Mouse (Mus musculus) telencephalon, adult 2 months (tissue): Measurements from ENCODE around the gene Syt3.

Experiments
- DNase-seq: peaks from one replicate; pipeline ENCODE4 v3.0.0-alpha.2; 2011; ENCODE audit warnings: low read depth, low spot score

The Syt3 gene

DNA sequence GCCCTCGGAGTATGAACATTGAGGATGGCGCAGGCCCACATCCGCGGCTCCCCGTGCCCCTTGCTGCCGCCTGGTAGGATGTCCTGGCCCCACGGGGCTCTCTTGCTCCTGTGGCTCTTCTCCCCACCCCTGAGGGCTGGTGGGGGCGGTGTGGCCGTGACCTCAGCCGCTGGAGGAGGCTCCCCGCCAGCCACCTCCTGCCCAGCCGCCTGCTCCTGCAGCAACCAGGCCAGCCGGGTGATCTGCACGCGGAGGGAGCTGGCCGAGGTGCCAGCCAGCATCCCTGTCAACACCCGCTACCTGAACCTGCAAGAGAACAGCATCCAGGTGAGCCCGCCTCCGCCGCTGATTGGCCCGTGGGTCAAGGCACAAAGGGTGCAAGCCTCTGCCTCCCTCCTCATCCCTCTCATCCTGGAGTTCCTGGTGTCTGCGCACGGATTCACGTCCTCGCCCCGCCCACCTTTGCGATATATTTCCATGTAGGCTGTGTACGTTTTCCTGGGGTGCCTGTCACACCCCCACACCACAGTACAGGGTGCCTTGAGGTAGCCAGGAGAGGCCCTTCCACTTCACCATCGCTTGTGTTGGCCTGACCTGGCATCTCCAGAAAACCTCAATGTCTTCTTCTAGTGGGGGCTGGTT, 61.1 kb downstream of the Syt3 start:
- no peak for DNase-seq

DNA sequence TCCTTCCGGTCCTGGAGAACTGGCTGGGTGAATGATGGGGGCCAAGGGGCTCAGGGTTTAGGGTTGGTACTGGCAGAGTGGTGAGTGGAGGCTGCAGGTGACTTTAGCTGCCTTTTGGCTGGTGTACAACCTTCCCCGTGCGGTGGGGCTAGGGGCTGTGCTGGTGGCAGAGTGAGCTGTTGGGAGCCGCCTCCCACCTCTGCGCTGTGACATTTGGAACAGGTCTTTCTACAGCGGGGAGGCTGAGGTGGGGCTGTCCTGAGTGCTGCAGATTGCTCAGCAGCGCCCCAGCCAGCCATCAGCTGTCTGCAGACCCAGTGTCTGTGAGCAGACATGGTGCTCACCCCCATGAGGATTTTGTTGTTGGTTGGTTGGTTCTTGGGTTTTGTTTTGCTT, 61.6 kb downstream of the Syt3 start:
- no peak for DNase-seq

DNA sequence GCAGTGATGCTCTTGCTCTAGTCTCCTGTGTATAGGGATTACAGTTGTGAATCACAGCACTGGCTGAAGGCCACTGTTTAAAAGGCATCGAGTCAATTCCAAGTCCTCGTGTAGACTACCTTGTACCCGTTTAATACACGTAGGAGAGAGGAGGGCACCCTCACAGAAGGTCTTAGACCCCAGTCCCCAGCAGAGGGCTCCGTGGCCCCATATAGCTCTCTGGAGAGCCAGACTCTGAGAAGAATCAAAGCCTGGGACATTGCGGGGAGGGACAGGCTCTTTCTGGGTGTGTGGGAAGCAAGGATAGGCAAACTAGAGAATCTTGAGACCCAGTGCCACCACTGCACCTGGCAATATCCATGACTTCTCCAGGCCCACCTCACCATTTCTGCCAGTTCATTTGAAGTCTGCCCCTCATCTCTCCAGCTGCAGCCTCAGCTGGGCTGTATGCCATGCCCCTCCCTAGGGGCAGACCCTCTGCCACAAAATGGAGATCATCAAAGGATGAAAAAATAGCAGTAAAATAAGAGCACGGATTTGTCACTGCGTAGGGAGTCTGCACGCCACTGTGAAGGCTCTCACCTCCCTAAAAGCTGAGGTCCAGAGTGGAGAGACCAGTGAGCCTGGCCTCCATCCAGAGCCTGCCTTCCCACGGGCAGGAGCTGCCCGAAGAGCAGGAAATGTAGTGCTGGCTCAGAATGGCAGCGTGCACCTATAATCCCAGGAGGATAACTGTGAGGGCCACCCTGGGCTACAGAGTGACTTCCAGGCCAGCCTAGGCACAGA, 62.4 kb downstream of the Syt3 start:
- DNase-seq, result no peak
